Mouse (Mus musculus): Measurements from ENCODE around the gene Gdap1l1.
"Not testable (repeated sequence)": the region's sequence is repeated elsewhere in the genome, so short reads cannot be mapped to it uniquely, and the experiment has no call there.

Gdap1l1 gene

DNA sequence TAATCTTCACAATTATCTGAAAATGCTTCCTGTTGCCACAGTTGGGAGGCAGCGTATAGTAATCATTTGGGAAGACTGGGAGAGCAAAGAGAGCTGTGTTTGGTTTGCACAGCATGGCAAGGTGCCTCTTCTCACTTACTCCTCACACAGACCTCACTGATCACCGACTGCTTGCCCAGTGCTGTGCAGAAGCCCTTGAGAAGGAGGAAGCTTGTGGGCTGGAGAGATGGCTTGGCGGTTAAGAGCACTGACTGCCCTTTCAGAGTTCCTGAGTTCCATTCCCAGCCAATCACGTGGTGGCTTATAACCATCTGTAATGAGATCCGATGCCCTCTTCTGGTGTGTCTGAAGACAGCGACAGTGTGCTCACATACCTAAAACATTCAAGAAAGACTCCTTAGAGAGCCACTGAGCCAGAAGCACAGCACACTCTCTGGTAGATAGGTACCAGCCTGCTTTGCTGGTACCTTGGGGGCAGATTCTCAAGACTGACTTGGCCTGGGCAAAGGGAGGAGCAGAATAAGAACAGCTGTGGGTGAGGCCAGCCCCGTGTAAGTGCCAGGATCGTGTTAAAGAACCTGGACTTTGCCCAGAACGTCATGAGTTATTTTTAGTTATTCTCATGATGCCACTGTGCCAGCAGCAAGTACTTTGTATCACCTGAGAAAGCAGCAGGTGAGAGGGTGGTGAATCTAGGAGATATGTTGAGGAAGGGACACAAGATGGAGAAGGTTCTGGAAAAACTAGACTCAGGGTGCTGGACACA, 15.2 kb upstream of the Gdap1l1 start:
- no peak for DNase-seq (ENCODE audit: low read depth, low spot score)

DNA sequence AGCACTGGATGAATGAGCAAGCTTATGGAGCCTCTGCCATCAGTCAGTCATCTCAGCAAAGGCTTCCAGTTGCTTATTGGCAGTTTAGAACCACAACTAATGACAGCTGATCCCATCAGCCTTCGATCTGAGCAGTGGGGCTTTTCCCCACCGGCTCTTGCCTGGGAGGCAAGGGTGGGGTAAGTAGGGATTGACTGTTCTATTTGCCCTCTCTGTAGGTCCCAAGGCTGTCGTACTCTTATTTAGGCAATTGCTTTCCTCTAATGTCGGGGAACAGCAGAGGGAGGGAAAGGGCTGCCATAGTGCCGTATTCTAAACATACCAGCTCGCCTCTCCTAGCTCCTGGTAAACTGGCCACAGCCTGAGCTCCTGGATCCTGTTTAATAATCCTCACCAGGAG, 13.7 kb upstream of the Gdap1l1 start, which contains the start of gene Oser1:
Oser1 (minus strand) TSS at position 101 of the 400 bp plus-strand sequence.
- no peak for DNase-seq (ENCODE audit: low read depth, low spot score)

DNA sequence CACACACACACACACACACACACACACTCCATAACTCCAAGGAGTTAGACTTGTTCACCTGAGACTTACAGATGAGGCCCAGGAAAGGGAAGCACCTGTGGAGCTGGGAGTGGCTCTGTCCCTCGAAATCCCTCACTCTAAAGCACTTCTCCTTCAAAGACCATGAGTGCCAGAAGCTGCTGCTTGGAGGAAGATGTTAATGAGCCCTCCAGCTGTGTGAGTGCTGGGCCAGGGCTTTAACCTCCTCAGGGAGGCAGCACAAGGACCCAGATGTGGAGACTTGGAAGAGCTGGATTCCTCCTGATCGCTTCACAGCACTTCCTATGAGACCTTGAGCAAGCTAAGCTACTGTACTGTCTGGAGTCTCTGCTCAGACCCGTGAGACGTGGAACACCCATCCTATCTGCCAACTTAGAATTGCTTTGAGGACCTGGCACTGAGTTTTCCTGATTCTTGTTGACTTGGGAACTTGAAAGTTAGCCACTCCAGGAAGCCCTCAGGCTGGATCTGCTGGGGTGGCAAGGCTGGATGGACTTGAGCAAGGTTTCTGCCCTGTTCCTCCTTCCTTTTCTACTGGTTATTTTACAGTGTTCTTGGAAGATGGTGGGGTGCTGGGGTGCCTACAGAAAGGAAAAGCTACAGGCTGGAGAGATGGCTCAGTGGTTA, 9.8 kb upstream of the Gdap1l1 start:
- no peak for DNase-seq (ENCODE audit: low read depth, low spot score)

DNA sequence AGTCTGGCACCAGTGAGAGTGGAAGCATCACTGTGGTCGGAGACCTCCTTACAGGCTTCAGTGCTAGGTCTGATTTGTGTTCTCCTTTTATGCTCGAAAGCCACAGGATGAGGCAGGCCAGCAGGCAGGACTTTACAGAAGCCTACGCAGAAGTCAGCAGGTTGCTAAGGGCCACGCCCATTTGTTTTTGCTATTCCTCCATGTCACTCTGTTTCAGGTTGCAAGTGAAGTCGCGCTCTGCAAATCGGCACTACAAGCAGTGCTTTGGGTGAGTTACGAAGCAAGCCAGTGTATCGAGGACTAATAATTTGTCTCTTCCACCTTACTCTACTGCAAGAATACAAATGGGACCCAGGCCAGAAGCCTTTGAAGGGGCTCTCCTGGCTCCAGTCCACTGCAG, 7.0 kb upstream of the Gdap1l1 start:
- no peak for DNase-seq (ENCODE audit: low read depth, low spot score)

DNA sequence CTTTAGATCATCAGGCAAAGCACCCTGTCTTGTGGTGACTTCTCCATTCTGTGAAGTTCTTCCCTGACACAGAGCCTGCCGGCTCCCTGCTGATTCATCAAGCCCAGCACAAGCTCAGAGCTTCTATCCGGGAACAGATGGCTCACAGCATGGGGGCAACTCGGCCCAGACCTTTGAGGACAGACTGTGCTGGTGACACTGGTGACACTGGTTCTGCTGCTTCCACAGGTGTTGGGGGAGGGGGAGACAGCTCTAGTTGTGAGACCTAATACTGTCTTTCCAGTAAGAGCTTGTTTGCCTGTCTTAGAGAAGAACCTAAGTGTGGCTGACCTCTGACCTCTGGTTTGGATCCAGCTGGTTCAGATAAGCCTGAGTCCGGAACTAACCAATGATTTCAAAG, 4.3 kb upstream of the Gdap1l1 start:
- DNase-seq (ENCODE audit: low read depth, low spot score), result no peak

DNA sequence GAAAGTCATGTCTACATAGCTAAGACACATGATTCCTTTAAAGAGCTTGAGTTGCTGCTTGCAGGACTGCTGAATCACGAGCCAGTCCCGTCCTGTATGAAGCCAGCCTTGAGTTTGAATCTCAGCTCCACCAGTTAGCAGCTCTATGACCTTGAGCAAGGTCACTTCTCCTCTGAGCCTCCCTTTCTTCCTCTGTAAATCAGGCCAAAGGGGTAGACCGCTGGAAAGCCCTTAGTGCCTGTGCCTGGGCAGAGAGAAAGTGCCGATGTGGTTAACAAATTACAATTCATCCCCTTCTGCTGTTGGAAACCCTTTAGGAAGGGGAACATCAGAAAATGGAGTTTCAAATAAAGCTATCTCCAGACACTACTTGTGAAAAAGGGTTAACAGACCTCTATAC, 476 bp upstream of the Gdap1l1 start:
- DNase-seq (ENCODE audit: low read depth, low spot score), result no peak

DNA sequence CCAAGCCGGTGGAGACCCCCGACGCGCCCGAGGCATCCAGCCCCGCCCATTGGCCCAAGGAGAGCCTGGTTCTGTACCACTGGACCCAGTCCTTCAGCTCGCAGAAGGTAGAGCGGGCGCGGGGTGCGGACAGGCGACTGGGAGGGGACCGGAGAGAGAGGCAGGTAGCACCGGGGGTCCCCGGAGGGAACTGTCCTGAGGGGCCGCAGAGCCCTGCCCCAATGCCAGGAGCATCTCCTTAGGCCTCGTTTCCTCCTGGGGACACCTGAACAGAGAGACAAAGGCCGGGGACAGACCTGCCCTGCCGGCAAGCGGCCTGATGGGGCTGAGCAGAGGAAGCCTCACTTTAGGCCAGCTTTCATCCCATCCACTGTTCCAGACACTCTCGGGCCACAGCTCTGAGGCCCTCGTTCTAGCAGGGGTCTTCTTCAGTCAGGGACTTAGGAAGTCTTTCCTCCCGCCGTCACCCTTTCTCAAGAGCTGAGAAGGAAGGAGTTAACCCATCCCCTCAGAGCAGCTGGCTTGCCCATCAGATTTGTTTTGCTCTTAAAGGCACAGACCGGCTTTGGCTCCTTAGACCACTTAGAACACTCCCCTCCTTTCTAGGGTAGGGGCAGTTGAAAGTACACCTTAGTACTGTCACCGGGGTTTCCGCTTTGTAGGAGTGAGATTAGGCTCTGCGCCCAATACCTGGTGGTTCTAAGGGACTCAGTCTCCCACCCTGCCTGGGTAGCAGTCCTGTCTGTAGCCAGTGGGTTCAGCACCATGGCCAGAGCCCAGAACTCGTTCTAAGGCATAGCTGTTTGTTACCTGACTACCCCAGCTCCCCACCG, 559 bp downstream of the Gdap1l1 start:
- no peak for DNase-seq (ENCODE audit: low read depth, low spot score)

DNA sequence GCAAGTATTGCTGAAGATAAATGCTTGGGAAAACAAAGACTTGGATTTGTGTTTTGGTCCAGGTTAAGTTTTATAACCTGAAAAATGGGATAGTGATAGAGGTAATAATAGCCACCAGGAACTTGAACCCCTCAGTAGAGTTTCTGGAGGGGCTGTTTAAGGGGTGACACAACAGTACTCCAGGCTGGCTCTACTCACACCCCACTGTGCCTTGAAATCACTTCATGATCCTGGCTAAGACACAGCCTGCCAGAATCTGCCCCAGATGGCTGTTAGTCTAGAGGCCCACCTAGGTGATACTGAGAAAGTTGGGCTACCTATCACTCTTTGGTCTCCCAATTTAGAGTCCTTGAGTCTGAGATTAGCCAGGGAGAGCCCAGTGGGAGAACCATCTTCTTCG, 1.2 kb downstream of the Gdap1l1 start:
- no peak for DNase-seq (ENCODE audit: low read depth, low spot score)

DNA sequence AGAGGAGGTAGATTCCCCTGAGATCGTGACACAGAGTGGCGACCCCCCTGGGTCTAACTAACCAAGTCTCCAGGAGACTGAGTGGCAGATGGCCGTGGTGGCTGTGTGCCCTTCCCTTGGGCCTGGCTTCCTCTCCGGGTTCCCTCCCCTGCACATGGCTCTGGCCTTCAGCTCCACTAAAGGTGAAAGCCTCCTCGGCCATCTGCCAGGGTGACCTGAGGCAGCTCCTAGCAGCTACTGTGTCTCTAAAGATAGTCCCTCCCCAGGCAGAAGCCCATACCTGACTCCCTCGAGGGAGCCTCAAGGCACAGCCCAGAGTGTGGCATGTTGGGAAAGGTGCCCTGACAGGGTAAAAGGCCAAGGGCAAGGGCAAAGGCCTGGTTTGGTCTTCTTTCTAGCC, 5.3 kb downstream of the Gdap1l1 start:
- DNase-seq (ENCODE audit: low read depth, low spot score), result no peak

DNA sequence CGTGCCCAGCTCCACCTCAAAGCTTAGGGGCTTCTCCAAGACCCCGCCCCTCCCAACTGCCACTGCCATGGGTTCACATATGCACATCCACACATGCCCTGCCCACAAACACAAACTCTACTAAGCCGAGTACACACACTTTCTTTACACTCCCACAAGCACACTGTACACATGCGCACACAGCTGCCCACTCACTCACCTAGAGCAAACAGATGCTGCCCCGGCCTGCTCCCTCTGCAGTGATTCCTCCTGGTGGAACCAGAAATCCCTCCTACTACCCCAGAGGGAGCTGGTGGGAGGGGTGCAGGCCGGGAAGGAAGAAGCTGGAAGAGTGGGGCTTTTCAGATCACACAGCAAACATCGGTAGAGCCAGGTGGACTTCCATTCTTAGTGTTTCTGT, 5.7 kb downstream of the Gdap1l1 start:
- DNase-seq (ENCODE audit: low read depth, low spot score), result no peak

DNA sequence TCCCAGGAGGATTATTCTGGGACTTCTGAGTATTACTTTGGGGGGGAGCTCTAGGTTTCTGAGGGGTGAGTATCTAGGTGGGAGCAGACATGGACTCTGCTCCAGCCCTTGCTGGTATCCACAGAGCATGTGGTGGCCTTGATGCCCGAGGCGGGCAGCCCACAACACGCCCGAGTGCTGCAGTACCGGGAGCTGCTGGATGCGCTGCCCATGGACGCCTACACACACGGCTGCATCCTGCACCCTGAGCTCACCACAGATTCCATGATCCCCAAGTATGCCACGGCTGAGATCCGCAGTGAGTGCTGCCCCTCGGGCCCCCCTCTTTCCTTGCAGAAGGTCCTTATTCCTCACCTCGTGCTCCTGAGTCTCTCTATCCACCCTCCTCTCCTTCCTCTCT, 9.1 kb downstream of the Gdap1l1 start:
- DNase-seq (ENCODE audit: low read depth, low spot score), result no peak

DNA sequence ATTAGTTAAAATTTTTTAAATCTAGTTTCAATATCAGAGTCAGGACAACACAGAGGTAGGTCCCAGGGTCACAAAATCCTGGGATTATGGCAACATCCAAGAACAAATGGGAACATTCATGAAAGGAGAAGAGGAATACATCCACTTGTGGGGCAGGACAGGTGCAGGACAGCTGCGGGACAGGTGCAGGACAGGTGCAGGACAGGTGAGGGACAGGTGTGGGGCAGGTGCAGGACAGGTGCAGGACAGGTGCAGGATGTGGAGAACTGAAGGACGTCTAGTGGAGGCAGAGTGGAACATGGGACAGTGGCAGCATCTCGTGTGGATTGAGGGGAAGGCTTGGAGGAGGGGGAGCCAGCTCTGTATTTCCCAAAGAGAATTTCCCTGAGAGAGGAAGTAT, 11.0 kb downstream of the Gdap1l1 start:
- DNase-seq (ENCODE audit: low read depth, low spot score), result no peak

DNA sequence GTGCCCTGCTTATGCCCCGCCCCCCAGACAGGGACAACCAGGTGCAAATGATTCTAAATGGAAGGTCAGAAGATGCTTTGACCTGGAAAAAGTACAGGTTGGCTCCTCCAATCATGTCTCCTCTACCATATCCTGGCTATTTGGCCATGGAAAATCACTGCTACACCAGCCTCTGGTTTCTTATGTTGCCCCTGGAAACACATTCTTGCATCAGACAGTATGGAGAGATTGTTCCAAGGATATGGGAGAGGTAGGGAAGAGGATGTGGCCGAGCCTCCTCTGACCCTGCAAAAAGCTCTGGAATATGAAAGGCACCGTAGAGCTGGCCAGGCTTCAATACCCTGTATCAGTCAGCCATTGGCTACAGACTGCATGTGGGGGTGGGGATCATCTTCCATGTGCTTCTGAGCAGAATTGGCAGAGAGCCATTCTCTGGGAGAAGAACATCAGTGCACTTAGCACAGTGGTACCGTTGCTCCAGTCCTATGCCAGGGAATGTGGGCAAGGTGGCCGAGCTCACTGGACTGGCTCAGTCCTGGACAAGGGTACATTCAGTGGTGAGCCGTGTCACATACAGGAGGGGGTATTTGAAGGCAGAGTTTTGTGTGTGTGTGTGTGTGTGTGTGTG, 12.5 kb downstream of the Gdap1l1 start:
- no peak for DNase-seq (ENCODE audit: low read depth, low spot score)

DNA sequence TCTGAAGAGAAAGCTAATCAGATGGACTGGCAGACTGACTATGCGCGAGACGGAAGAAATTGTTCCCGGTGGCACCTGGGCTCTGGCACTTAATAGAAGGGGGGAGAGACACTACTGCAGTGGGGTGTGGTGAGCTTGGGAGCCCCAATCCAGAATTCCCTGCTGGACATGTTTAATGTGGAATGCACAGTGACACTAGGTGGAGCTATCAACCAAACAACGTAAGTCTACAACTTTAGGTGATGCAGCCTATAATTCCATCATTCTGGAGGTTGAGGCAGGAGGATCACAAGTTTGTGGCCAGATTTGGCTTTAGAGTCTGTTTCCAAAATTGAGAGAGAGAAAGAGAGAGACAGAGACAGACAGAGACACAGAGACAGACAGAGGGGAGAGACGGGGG, 14.5 kb downstream of the Gdap1l1 start:
- DNase-seq (ENCODE audit: low read depth, low spot score), result no peak

DNA sequence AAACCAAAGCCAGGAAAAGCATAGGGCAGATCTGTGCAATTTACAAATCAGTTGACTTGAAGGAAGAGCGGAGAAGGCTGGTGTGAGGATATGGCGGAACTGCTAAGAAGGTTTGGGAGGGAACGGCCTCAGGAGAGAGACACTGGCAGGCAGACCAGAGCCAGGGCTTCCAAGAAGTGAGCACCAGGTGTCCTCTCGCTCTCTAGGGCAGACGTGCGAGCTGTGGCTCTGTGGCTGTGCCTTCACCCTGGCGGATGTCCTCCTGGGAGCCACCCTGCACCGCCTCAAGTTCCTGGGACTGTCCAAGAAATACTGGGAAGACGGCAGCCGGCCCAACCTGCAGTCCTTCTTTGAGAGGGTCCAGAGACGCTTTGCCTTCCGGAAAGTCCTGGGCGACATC, 15.1 kb downstream of the Gdap1l1 start:
- DNase-seq (ENCODE audit: low read depth, low spot score), result no peak

DNA sequence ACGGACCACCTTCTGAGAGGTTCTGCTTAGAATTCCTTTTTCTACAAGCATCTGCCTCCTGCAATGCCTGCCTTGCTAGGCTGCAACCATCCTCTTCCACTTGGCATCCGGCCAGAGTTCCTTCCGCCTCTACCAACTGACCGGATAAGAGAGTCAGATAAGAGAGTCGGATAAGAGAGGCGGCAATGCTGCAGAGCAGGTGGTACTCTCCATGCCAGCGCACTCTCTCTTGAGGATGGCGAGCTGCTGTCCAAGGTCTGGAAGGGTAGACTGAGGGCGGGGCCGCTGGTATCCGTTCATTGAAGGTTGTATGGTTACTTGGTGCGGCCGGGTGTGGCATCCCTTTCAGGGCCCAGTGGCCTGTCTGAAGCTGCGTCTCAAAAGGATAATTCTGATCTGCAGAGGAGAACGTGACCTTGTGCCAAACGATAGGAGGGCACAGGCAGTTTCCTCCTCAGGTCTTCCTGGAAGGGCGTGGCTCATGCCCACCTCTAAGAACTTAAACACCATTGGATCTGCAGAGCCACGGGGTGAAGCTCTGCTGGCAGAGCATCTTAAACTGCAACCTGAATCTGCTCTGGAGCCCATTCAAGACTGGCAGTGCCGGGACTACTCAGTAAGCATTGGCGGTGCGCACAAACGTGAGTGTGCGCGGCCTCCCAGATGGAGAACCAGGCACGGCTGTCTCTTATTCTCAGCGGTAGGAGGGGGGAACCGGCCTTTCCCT, 20.4 kb downstream of the Gdap1l1 start:
- DNase-seq (ENCODE audit: low read depth, low spot score), result no peak

DNA sequence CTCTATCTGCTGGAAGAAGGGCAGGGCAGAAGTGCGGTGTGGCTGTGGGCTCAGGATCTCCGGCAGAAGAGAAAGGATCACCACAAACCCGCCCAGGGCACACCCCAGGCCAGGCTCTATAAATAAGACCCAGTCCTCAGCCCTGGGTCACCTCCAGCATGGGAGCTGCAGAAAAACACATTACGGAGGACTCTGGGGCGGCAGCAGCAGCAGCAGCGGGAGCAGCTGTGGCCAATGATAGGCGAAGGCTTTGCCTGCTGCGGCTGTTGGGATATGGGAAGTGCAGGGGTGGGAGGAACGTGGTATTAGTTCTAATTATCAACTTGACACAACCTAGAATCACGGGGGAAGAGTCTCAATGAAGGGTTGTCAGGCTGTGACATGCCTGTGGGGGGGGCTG, 21.1 kb downstream of the Gdap1l1 start:
- DNase-seq (ENCODE audit: low read depth, low spot score), result no peak

DNA sequence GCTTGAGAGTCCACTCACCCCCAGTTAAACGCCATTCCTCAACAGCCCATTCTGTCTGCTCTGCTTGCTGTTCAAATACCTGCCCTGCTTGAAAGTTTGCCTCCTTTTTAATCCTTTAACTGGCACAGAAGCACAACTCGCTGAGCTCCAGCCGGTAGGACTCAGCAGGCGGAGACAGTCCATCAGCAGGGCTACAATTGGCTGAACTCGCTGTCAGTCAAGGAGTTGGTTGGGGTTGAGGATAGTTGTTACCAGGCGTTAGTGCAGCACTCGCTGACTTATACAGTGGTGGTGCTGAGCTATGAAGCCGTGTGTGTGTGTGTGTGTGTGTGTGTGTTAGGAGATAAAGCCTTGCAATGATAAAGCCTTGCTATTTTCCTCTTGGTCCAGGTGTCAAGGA, 22.3 kb downstream of the Gdap1l1 start:
- no peak for DNase-seq (ENCODE audit: low read depth, low spot score)

DNA sequence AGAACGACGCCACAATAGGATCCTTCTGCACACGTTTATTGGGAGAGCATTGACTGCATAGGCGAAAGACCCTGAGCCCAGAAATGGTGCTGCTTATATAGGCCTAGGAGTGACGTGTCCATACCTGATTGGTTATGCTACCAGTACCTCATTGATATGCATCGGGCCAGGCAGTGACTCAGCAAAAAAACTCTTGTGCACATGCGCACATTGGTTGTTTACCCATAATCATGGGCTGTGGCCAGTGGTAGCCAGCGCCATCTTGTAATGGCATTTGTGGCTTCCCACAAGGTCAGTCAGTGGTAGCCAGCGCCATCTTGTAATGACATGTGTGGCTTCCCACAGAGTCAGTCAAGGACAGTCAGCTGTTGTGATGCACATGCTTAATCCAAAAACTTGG, 23.0 kb downstream of the Gdap1l1 start:
- not testable (repeated sequence) for DNase-seq (ENCODE audit: low read depth, low spot score)

DNA sequence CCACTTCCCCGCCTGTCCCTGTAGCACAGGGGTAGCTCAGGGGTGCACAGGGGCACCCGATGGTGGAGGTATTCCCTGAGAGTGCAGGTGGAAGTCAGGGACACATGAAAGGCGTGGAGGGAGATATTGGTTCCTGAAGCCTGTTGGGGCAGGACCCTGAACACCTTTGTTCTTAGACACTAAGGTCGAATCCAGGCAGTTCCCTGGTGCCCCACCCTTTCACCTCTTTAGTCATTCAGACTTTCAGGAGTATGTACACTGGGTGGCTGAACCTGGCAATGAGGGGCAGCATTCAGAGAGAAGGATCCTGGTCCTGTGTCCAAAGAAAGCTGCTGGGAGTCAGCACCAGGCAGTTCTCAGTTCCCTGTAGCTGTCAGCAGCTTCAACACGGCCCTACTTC, 24.1 kb downstream of the Gdap1l1 start:
- DNase-seq (ENCODE audit: low read depth, low spot score), result no peak

DNA sequence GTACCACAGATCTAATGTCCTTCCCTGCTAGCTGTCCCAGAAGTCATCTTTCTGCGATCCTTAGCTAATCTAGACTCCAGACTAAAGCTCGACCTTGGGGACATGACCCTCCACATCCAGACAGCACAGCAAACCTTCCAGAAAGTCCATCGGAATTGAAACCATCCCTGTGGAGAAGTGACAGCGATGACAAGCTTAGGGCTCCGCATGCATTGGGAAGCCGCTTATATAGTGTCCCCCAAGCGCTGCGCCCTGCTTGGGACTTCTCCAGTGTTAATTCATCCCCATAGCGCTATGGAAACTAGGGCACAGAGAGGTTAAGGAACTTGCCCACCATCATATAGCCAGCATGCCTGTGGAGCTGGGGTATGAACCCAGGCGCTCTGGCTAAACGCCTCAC, 24.5 kb downstream of the Gdap1l1 start:
- DNase-seq (ENCODE audit: low read depth, low spot score), result no peak
